Mouse (Mus musculus) gastrocnemius, adult 2 months (tissue): ENCODE results near the gene Pheta2. TPM values are rescaled to one million over a fixed set of nuclear protein-coding genes. Genes with fewer than 3 reads are reported as not detected.
"Not testable (repeated sequence)": the region's sequence is repeated elsewhere in the genome, so short reads cannot be mapped to it uniquely, and the experiment has no call there.

Experiments used
- DNase-seq: peaks from one replicate; pipeline ENCODE4 v3.0.0; 2022
- H3K27ac ChIP-seq: fragments of 200-600 bp; 2 replicates; pipeline ENCODE4 v1.8.1; 2022; ENCODE audit warnings: mild to moderate bottlenecking
- H3K4me3 ChIP-seq: fragments of 200-600 bp; 2 replicates; pipeline ENCODE4 v1.8.1; 2022; ENCODE audit warnings: mild to moderate bottlenecking, moderate library complexity
- CTCF ChIP-seq: fragments of 200-600 bp; IDR thresholded peaks from 2 replicates; pipeline ENCODE4 v1.8.1; 2022; ENCODE audit warnings: antibody characterized with exemption, mild to moderate bottlenecking, moderate library complexity
- intact Hi-C: fragments of 180-260 bp; cut with DNase I; formaldehyde crosslinking; loops from one replicate; pipeline ENCODE4 v1.15.1; 2025
- total RNA-seq, 2 experiments: library from RNA; stranded (reverse); gene quantifications; 2 replicates each; pipeline ENCODE4 v1.2.3; 2021

The Pheta2 gene
- total RNA-seq, 2 experiments from 2014 or later = 0.26 to 0.61 TPM

- no peak for TF ChIP-seq CTCF
- peak overlapping the region; percentile 82 for H3K27ac ChIP-seq
- DNase-seq = peak; percentile 49
- intact Hi-C loops = no loop called here
- peak overlapping the region; percentile 46 for H3K4me3 ChIP-seq
Observed at GRCm38 (mm10) chr15:82358431-82359260, 19.9 kb downstream of the Pheta2 start.

GRCm38 (mm10) chr15:82361459-82362018 lies 22.8 kb downstream of the Pheta2 start:
- peak; percentile 53 for TF ChIP-seq CTCF
- Histone ChIP-seq H3K4me3 (peak overlapping the region; percentile 28), H3K27ac (peak overlapping the region; percentile 94)
- peak; percentile 83 for DNase-seq
- intact Hi-C loops = no loop called here

- no peak for TF ChIP-seq CTCF
- no peak for DNase-seq
- no peak overlapping the region for H3K4me3 ChIP-seq
- intact Hi-C loops = no loop called here
- H3K27ac ChIP-seq = peak overlapping the region; percentile 94
Observed at GRCm38 (mm10) chr15:82362234-82362633, 23.5 kb downstream of the Pheta2 start.

- H3K27ac ChIP-seq, intact Hi-C loops, H3K4me3 ChIP-seq, DNase-seq: not testable (repeated sequence)
Observed at GRCm38 (mm10) chr15:82363801-82364200, 25.1 kb downstream of the Pheta2 start.

GRCm38 (mm10) chr15:82364561-82364960 lies 25.8 kb downstream of the Pheta2 start:
- Histone ChIP-seq H3K27ac (peak overlapping the region; percentile 68), H3K4me3 (peak overlapping the region; percentile 58)
- intact Hi-C loops, DNase-seq: not testable (repeated sequence)

- Histone ChIP-seq H3K4me3 (no peak overlapping the region), H3K27ac (no peak overlapping the region)
- TF ChIP-seq CTCF = no peak
- no peak for DNase-seq
- intact Hi-C loops = no loop called here
Observed at GRCm38 (mm10) chr15:82368146-82368545, 29.4 kb downstream of the Pheta2 start.

- no peak for TF ChIP-seq CTCF
- intact Hi-C loops = no loop called here
- Histone ChIP-seq H3K27ac (no peak overlapping the region), H3K4me3 (no peak overlapping the region)
- DNase-seq = no peak
Observed at GRCm38 (mm10) chr15:82368851-82369250, 30.1 kb downstream of the Pheta2 start.

- no peak for TF ChIP-seq CTCF
- intact Hi-C loops = no loop called here
Observed at GRCm38 (mm10) chr15:82372446-82372845, 33.7 kb downstream of the Pheta2 start.

GRCm38 (mm10) chr15:82372991-82373390 lies 34.2 kb downstream of the Pheta2 start:
- no peak for DNase-seq
- intact Hi-C loops = no loop called here

More at GRCm38 (mm10) chr15:82372446-82372845, 33.7 kb downstream of the Pheta2 start:
- Histone ChIP-seq H3K27ac (no peak overlapping the region), H3K4me3 (no peak overlapping the region)
- no peak for DNase-seq

GRCm38 (mm10) chr15:82374437-82374836 lies 35.7 kb downstream of the Pheta2 start:
- no peak for DNase-seq
- H3K4me3 ChIP-seq = no peak overlapping the region
- intact Hi-C loops = no loop called here
- H3K27ac ChIP-seq = peak overlapping the region; percentile 24; the same call in 1 of the 2 replicates
- no peak for TF ChIP-seq CTCF

More at GRCm38 (mm10) chr15:82372991-82373390, 34.2 kb downstream of the Pheta2 start:
- no peak for TF ChIP-seq CTCF
- Histone ChIP-seq H3K4me3 (no peak overlapping the region), H3K27ac (no peak overlapping the region)

- Histone ChIP-seq H3K4me3 (peak overlapping the region; percentile 55), H3K27ac (peak overlapping the region; percentile 96)
- intact Hi-C loops = no loop called here
- TF ChIP-seq CTCF = no peak
- no peak for DNase-seq
Observed at GRCm38 (mm10) chr15:82375855-82376254, 37.1 kb downstream of the Pheta2 start.

GRCm38 (mm10) chr15:82376393-82377138 lies 37.8 kb downstream of the Pheta2 start:
- intact Hi-C loops = no loop called here
- TF ChIP-seq CTCF = no peak
- peak; percentile 75 for DNase-seq
- peak overlapping the region; percentile 96 for H3K27ac ChIP-seq
- H3K4me3 ChIP-seq = peak overlapping the region; percentile 88

GRCm38 (mm10) chr15:82377701-82378100 lies 39.0 kb downstream of the Pheta2 start:
- TF ChIP-seq CTCF = no peak
- no peak for DNase-seq
- Histone ChIP-seq H3K4me3 (peak overlapping the region; percentile 88), H3K27ac (peak overlapping the region; percentile 96)
- intact Hi-C loops = no loop called here
